Mouse (Mus musculus) left cerebral cortex, adult 11 months (tissue): ENCODE measurements around the gene Csn1s2a.
"Not testable (repeated sequence)": the region's sequence is repeated elsewhere in the genome, so short reads cannot be mapped to it uniquely, and the experiment has no call there.

Experiments used
- DNase-seq: peaks from one replicate; pipeline ENCODE4 v3.0.0; 2022; ENCODE audit warnings: low spot score

Csn1s2a gene

GRCm38 (mm10) chr5:87774267-87774666 lies at the start of gene Csn1s2a:
Gene Csn1s2a, plus strand, starts transcription at chr5:87774567.
- no peak for DNase-seq

GRCm38 (mm10) chr5:87734821-87735220 lies 39.5 kb upstream of the Csn1s2a start:
- no peak for DNase-seq

DNA sequence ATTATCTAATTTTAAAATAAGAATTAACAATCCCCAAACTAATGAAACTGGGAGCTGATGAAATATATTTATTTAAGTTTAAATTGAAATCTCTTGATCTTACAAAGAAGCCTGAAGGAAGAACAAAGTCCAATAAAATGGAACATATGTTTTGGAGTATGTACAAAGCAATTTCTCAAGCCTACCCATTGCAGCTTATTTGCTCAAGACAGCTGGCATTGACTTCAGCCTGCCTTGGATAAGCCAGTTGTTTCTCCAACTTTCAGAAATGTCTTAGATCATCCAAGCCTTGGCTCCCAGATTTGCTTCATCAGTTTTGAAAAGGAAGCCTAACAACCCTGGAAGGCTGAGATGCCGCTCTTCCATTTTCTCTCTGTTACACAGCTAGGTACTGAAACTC lies 20.9 kb upstream of the Csn1s2a start:
- DNase-seq, result no peak

DNA sequence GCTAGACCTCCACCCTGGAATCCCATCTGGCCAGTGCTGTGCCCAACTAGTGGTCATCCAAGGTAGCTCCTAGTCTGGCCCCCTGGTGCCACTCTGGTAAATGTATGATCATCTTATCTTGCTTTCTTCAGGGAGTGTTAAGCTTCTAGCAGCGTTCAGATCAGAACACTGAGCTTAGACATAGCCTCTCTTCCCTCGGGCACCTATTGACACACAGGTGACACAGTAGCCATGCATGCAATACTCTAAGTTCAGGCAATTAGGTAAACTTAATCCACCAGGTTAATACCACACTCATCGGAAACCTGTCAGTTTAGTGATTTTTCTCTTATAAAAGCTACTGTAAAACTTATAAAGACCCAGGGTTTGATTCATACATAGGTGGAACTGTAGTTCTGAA lies 9.8 kb upstream of the Csn1s2a start:
- no peak for DNase-seq

- DNase-seq, result not testable (repeated sequence)
Measured at GRCm38 (mm10) chr5:87772151-87772550, 2.2 kb upstream of the Csn1s2a start.

DNA sequence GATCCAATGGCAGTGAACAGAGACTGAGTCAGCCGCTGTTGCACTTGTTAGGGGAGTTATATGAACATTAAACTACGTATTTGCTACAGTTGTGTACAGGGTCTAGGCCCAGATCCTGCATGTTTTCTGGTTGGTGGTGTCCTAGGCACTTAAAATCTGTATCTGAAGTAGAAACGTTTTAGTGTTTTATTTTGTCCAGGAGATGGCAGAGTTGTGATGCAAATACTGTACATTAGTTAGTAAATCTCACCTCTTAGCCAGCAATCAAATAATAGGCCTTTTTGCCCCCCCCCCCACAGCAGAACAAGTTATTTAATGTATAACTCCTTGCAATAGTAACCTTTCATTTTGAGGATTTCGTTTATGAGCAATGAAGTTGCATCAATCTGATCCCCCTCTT lies 8.4 kb downstream of the Csn1s2a start:
- DNase-seq, result no peak

DNA sequence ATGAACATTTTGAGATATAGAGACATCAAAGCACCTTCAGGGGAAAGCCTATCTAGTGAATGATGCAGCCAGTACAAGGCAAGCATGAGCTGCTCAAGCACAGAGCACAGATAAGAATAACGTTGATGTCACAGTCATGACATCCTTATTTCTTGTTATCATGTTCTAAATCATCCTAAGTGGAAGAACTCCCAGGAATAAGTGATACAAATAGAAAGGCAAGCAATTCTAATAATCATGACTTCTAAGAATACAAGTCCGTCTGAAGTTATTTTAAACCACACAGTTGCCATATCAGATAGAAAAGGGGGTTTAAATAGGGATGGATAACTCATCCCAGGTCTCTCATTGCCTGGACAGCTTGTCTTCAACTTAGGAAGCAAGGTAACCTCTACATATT lies 33.4 kb downstream of the Csn1s2a start, which contains the start of gene Csn1s2b:
Gene Csn1s2b, plus strand, starts transcription at position 301 of the 400 bp plus-strand sequence.
- DNase-seq, result no peak

DNA sequence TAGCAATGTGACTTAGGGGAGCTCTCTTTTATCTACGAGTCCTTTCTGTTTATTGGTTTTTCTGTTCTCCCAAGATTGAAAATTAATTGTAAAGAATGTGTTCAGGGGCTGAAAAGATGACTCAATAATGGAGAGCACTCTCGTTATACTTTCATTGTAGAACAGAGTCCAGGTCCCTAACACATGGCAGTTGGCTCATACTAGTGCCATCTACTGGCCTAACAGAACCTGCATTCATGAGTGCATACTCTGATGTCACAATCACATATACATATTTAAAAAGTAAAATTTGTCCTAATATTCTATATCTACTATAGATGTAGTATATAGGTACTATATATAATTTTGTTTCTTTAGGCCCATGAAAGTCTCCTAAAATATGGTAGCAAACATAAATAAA lies 34.9 kb downstream of the Csn1s2a start:
- DNase-seq, result no peak

DNA sequence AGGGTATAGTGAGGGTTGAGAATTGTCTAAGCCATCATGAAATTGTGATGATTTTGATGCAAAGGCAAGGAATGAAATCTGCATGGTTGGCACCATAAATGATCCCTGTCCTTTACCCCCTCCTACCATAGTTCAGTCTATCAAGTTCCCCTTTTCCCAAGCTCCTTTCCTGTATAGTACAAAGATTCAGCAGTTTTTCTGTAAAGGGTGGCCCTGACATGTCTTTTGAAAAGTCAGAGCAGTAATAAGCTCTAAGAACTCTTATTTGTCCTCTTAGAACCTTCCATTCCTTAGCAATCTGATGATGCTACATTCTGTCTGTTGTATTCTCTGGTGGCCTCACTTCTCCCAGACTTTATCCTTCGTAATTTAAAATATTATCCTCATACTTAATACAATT lies 51.0 kb downstream of the Csn1s2a start, which contains the start of gene Prr27:
Gene Prr27, plus strand, starts transcription at position 301 of the 400 bp plus-strand sequence.
- no peak for DNase-seq
